In the genomic region with DNA sequence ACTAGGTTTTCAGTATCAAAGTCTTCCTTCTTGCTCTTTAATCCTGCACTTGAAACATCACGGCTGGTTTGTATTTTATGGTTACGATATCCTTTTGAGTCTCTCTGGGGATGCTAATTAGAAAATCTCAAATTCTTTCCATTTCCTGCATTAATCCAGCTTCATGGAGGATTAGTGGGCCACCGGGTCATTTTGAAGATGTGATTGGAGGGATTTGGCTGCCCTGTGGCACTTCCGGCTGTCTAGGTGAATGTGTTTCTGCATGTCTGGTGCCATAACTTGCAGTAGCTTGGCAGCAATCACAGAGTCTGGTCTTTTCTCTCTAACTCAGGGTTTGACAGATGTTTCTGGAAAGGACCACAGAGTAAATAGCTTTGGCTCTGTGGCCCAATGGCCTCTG, we compare ENCODE assay signal across 23 mouse cellular contexts.
DNase-seq lines count a peak whose midpoint lies in the region; ATAC-seq lines count a peak whose summit lies in the region.
"Had no signal": no experiment of that assay in that cellular context is flagged by ENCODE, and none has a peak within 500 bp of the region (broad histone marks: within the 10 kb centered on the region; RNA-seq: fewer than 3 reads in every experiment).

No protein-coding gene starts in this region.

- no peak overlapping the region for H3K4me2 ChIP-seq in embryonic facial prominence, embryonic 11.5 days (ENCODE audit: low read depth, low read length)
- no peak overlapping the region for H3K4me2 ChIP-seq in hindbrain, embryonic 14.5 days (replicated peaks)
- H3K4me2 ChIP-seq: embryonic facial prominence, embryonic 13.5 days; heart, embryonic 12.5 days; heart, embryonic 15.5 days; hindbrain, embryonic 15.5 days; intestine, embryonic 15.5 days had no signal

- DNase-seq in embryonic facial prominence, embryonic 11.5 days (ENCODE audit: low spot score) = peak; percentile 60
- no peak for DNase-seq in embryonic facial prominence, embryonic 10.5 days (ENCODE audit: low spot score)
- DNase-seq in hindbrain, embryonic 10.5 days (ENCODE audit: low spot score) = peak; percentile 0
- DNase-seq in hindbrain, embryonic 14.5 days (ENCODE audit: low spot score) = no peak
- peak; percentile 51 for DNase-seq in retina, postnatal 1 day
- no peak for DNase-seq in retina, embryonic 14.5 days (ENCODE audit: low spot score)
- no peak for DNase-seq in left cerebral cortex, postnatal 4 days
- DNase-seq: adrenal gland, adult 8-10 months; adrenal gland, postnatal 25 days; cerebellum, adult 18-20 months; cerebellum, adult 9-10 months; cerebellum, postnatal 14 days; gastrocnemius, postnatal 25 days; heart, postnatal 10 days; heart, postnatal 36 days had no signal

- no peaks in the 10 kb centered on the region for H3K27me3 ChIP-seq in embryonic facial prominence, embryonic 11.5 days (ENCODE audit: control insufficient read depth, insufficient read depth, low read length)
- no peaks in the 10 kb centered on the region for H3K27me3 ChIP-seq in embryonic facial prominence, embryonic 10.5 days (replicated peaks; ENCODE audit: low read depth, poor library complexity, severe bottlenecking)
- no peaks in the 10 kb centered on the region for H3K27me3 ChIP-seq in hindbrain, embryonic 10.5 days (ENCODE audit: insufficient read depth, poor library complexity, severe bottlenecking)
- no peaks in the 10 kb centered on the region for H3K27me3 ChIP-seq in hindbrain, embryonic 14.5 days (ENCODE audit: control insufficient read depth, insufficient read depth, low read length)
- H3K27me3 ChIP-seq: embryonic facial prominence, embryonic 13.5 days; heart, embryonic 15.5 days; hindbrain, embryonic 15.5 days; intestine, embryonic 15.5 days had no signal

- H3K4me3 ChIP-seq in embryonic facial prominence, embryonic 11.5 days (ENCODE audit: low read depth, low read length) = no peak overlapping the region
- no peak overlapping the region for H3K4me3 ChIP-seq in embryonic facial prominence, embryonic 10.5 days
- H3K4me3 ChIP-seq in hindbrain, embryonic 10.5 days = no peak overlapping the region
- H3K4me3 ChIP-seq in hindbrain, embryonic 14.5 days (replicated peaks; ENCODE audit: low read length) = no peak overlapping the region
- H3K4me3 ChIP-seq: embryonic facial prominence, embryonic 13.5 days; forebrain, embryonic 10.5 days; heart, embryonic 12.5 days; heart, embryonic 15.5 days; hindbrain, embryonic 15.5 days; intestine, embryonic 15.5 days had no signal

- intact Hi-C loops in left cerebral cortex, postnatal 4 days (cut with DNase I) = no loop called here

- no peaks in the 10 kb centered on the region for H3K9me3 ChIP-seq in embryonic facial prominence, embryonic 11.5 days (replicated peaks; ENCODE audit: control insufficient read depth, low read length)
- H3K9me3 ChIP-seq in embryonic facial prominence, embryonic 10.5 days = peaks cover under 1% of the 10 kb centered on the region; the same call in 1 of the 2 replicates
- H3K9me3 ChIP-seq in hindbrain, embryonic 10.5 days = peaks cover 6% of the 10 kb centered on the region; the same call in 1 of the 2 replicates
- 0 out of 2 replicates have a peak, but pooled peaks cover 4% of the 10 kb centered on the region for H3K9me3 ChIP-seq in hindbrain, embryonic 14.5 days (ENCODE audit: control insufficient read depth, low read length)
- H3K9me3 ChIP-seq: forebrain, embryonic 10.5 days; hindbrain, embryonic 15.5 days; intestine, embryonic 15.5 days had no signal

- H3K27ac ChIP-seq in embryonic facial prominence, embryonic 11.5 days (replicated peaks; ENCODE audit: low read depth, low read length) = no peak overlapping the region
- H3K27ac ChIP-seq in embryonic facial prominence, embryonic 10.5 days (replicated peaks) = no peak overlapping the region
- H3K27ac ChIP-seq in hindbrain, embryonic 10.5 days = no peak overlapping the region
- H3K27ac ChIP-seq in hindbrain, embryonic 14.5 days = no peak overlapping the region
- H3K27ac ChIP-seq: embryonic facial prominence, embryonic 13.5 days; forebrain, embryonic 10.5 days; heart, embryonic 15.5 days; hindbrain, embryonic 15.5 days; intestine, embryonic 15.5 days had no signal

- no peak for ATAC-seq in embryonic facial prominence, embryonic 11.5 days (replicated peaks; ENCODE audit: insufficient number of reproducible peaks, low FRiP score, low TSS enrichment, low read depth)
- ATAC-seq in hindbrain, embryonic 14.5 days (ENCODE audit: low FRiP score) = no peak
- ATAC-seq: activated CD4-positive, CD25-positive, alpha-beta regulatory T cell, adult 4 months; forebrain, embryonic 14.5 days; intestine, embryonic 15.5 days had no signal

- H3K36me3 ChIP-seq in embryonic facial prominence, embryonic 11.5 days (replicated peaks; ENCODE audit: control insufficient read depth, insufficient read depth, low read depth, low read length) = no peaks in the 10 kb centered on the region
- H3K36me3 ChIP-seq in embryonic facial prominence, embryonic 10.5 days (replicated peaks) = no peaks in the 10 kb centered on the region
- H3K36me3 ChIP-seq in hindbrain, embryonic 10.5 days = no peaks in the 10 kb centered on the region
- no peaks in the 10 kb centered on the region for H3K36me3 ChIP-seq in hindbrain, embryonic 14.5 days (replicated peaks; ENCODE audit: control insufficient read depth, insufficient read depth)
- H3K36me3 ChIP-seq: embryonic facial prominence, embryonic 13.5 days; forebrain, embryonic 10.5 days; heart, embryonic 12.5 days; heart, embryonic 15.5 days; hindbrain, embryonic 15.5 days; intestine, embryonic 15.5 days had no signal

- WGBS in embryonic facial prominence, embryonic 11.5 days = 56% methylated on average over 4 of the region's 4 CpGs
- 67% methylated on average over 4 of the region's 4 CpGs for WGBS in embryonic facial prominence, embryonic 10.5 days
- 92% methylated on average over 4 of the region's 4 CpGs for WGBS in hindbrain, embryonic 10.5 days
- 80% methylated on average over 4 of the region's 4 CpGs for WGBS in hindbrain, embryonic 14.5 days

- no peaks in the 10 kb centered on the region for H3K4me1 ChIP-seq in embryonic facial prominence, embryonic 11.5 days (ENCODE audit: control insufficient read depth, insufficient read depth, low read length)
- H3K4me1 ChIP-seq in embryonic facial prominence, embryonic 10.5 days = no peaks in the 10 kb centered on the region
- H3K4me1 ChIP-seq in hindbrain, embryonic 10.5 days (replicated peaks) = no peaks in the 10 kb centered on the region
- no peaks in the 10 kb centered on the region for H3K4me1 ChIP-seq in hindbrain, embryonic 14.5 days (replicated peaks; ENCODE audit: control insufficient read depth, insufficient read depth, low read length)
- H3K4me1 ChIP-seq: heart, embryonic 12.5 days; heart, embryonic 15.5 days; hindbrain, embryonic 15.5 days; intestine, embryonic 15.5 days had no signal

- no peak overlapping the region for H3K9ac ChIP-seq in embryonic facial prominence, embryonic 11.5 days (replicated peaks; ENCODE audit: low read length)
- H3K9ac ChIP-seq in hindbrain, embryonic 14.5 days = no peak overlapping the region
- H3K9ac ChIP-seq: embryonic facial prominence, embryonic 13.5 days; heart, embryonic 12.5 days; heart, embryonic 15.5 days; hindbrain, embryonic 15.5 days; intestine, embryonic 15.5 days had no signal

Comparison
In these comparisons a context has a peak if more than half of its experiments do, and no peak if none do; other contexts are left out.
1. DNase-seq: peak in embryonic facial prominence, embryonic 11.5 days (single experiment), hindbrain, embryonic 10.5 days (single experiment) and retina, postnatal 1 day (single experiment); none in embryonic facial prominence, embryonic 10.5 days (single experiment), hindbrain, embryonic 14.5 days (single experiment), retina, embryonic 14.5 days (single experiment) and left cerebral cortex, postnatal 4 days (single experiment).